Mouse (Mus musculus): ENCODE data around the gene Cntnap2. TPM values are rescaled to one million over a fixed set of nuclear protein-coding genes. Genes with fewer than 3 reads are reported as not detected.

Gene Cntnap2
- polyA plus RNA-seq, 1 experiment from 2014 or later = 24.7 TPM

- Histone ChIP-seq H3K27me3 (ENCODE audit: control insufficient read depth, insufficient read depth, low read length) (peaks cover 6% of the 10 kb centered on the region; the same call in 1 of the 2 replicates), H3K27ac (ENCODE audit: low read depth, low read length) (no peak overlapping the region), H3K4me3 (ENCODE audit: low read depth, low read length) (no peak overlapping the region), H3K4me1 (ENCODE audit: control insufficient read depth, insufficient read depth, low read length) (no peaks in the 10 kb centered on the region), H3K9me3 (ENCODE audit: control insufficient read depth, low read length) (no peaks in the 10 kb centered on the region), H3K36me3 (ENCODE audit: control insufficient read depth, insufficient read depth, low read length) (no peaks in the 10 kb centered on the region), H3K9ac (ENCODE audit: low read length) (no peak overlapping the region), H3K4me2 (no peak overlapping the region)
- no peak for DNase-seq (ENCODE audit: low spot score, missing footprints)
- 40% methylated on average over 1 of the region's 1 CpGs for WGBS
- peak; percentile 35; the same call in 1 of the 2 replicates for ATAC-seq (ENCODE audit: low FRiP score)
Measured at GRCm38 (mm10) chr6:45938775-45939174, 879.6 kb downstream of the Cntnap2 start.

- peaks cover 23% of the 10 kb centered on the region for H3K27me3 ChIP-seq (ENCODE audit: control insufficient read depth, insufficient read depth, low read length)
- WGBS = 13% methylated on average over 3 of the region's 3 CpGs
Measured at GRCm38 (mm10) chr6:45945144-45945985, 886.2 kb downstream of the Cntnap2 start.

DNA sequence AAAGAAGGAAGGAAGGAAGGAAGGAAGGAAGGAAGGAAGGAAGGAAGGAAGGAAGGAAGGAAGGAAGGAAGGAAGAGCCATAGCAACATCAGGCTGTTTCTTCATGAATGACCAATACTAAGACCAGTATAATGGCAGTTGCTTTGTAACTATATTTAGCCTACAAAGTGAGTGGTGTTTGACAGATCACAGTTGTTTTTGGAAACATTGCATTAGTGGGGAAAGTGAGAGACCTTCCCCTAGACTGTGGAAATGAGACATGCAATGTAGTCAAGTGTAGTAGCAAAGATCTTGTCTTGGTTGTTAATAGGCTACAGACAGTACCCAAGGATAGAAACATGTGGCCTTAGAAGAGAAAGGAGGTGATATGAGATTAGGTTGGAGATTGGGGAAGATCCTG lies 895.6 kb downstream of the Cntnap2 start:
- peaks cover under 1% of the 10 kb centered on the region; the same call in 1 of the 2 replicates for H3K27me3 ChIP-seq (ENCODE audit: control insufficient read depth, insufficient read depth, low read length)
- ATAC-seq (ENCODE audit: low FRiP score) = no peak
- no peaks in the 10 kb centered on the region for H3K36me3 ChIP-seq (ENCODE audit: control insufficient read depth, insufficient read depth, low read length)
- H3K9me3 ChIP-seq (ENCODE audit: control insufficient read depth, low read length) = no peaks in the 10 kb centered on the region
- no peak overlapping the region for H3K27ac ChIP-seq (ENCODE audit: low read depth, low read length)
- H3K4me3 ChIP-seq (ENCODE audit: low read depth, low read length) = no peak overlapping the region
- H3K4me1 ChIP-seq (ENCODE audit: control insufficient read depth, insufficient read depth, low read length) = no peaks in the 10 kb centered on the region
- H3K4me2 ChIP-seq = no peak overlapping the region
- DNase-seq (ENCODE audit: low spot score, missing footprints) = no peak
- no peak overlapping the region for H3K9ac ChIP-seq (ENCODE audit: low read length)

More at GRCm38 (mm10) chr6:45945144-45945985, 886.2 kb downstream of the Cntnap2 start:
- ATAC-seq (ENCODE audit: low FRiP score) (peak; percentile 81), DNase-seq (ENCODE audit: low spot score, missing footprints) (no peak)
- H3K9me3 ChIP-seq (ENCODE audit: control insufficient read depth, low read length) = no peaks in the 10 kb centered on the region
- H3K4me1 ChIP-seq (ENCODE audit: control insufficient read depth, insufficient read depth, low read length) = no peaks in the 10 kb centered on the region
- H3K9ac ChIP-seq (ENCODE audit: low read length) = no peak overlapping the region
- H3K27ac ChIP-seq (ENCODE audit: low read depth, low read length) = no peak overlapping the region
- no peak overlapping the region for H3K4me3 ChIP-seq (ENCODE audit: low read depth, low read length)
- H3K4me2 ChIP-seq = no peak overlapping the region
- H3K36me3 ChIP-seq (ENCODE audit: control insufficient read depth, insufficient read depth, low read length) = no peaks in the 10 kb centered on the region

- Histone ChIP-seq H3K4me2 (no peak overlapping the region), H3K4me3 (ENCODE audit: low read depth, low read length) (no peak overlapping the region), H3K27ac (ENCODE audit: low read depth, low read length) (no peak overlapping the region), H3K9ac (ENCODE audit: low read length) (no peak overlapping the region), H3K36me3 (ENCODE audit: control insufficient read depth, insufficient read depth, low read length) (no peaks in the 10 kb centered on the region), H3K27me3 (ENCODE audit: control insufficient read depth, insufficient read depth, low read length) (no peaks in the 10 kb centered on the region), H3K4me1 (ENCODE audit: control insufficient read depth, insufficient read depth, low read length) (no peaks in the 10 kb centered on the region), H3K9me3 (ENCODE audit: control insufficient read depth, low read length) (no peaks in the 10 kb centered on the region)
- DNase-seq (ENCODE audit: low spot score, missing footprints) (no peak), ATAC-seq (ENCODE audit: low FRiP score) (no peak)
- 79% methylated on average over 1 of the region's 1 CpGs for WGBS
Measured at GRCm38 (mm10) chr6:45964494-45964893, 905.3 kb downstream of the Cntnap2 start.

DNA sequence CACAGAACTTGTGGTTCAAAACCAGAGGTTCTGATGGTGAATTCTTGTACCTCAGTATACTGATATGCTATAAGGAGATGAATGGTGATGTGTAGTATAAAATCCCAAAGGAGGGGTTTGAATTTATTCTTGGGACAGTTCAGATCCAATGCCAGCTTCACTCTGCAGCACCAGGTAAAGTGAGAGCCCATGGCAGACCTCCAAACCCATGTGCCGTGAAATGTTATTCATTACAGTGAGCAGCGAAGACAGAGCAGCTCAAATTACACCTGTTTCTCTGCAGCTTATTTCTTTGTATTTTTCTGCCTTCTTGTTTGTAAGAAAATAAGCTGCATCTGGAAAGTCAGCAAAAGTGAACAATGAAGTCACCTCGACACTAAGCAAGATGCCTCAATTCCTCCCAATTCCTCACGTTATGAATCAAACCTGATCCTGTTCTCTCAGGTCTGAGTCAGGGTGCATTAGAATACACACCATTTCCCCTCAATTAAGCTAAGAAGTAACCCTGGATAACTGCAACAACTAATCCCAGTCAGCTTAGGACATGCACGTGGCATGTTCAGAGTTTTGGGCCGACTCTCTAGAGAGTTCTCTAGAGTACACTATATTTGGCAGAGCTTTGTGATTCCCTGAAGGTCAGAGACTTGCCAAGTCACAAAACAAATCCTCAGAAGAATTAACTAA lies 915.5 kb downstream of the Cntnap2 start:
- Histone ChIP-seq H3K4me2 (no peak overlapping the region), H3K9ac (ENCODE audit: low read length) (no peak overlapping the region)
- WGBS = 68% methylated on average over 6 of the region's 6 CpGs

GRCm38 (mm10) chr6:45979171-45979570 lies 920.0 kb downstream of the Cntnap2 start:
- 84% methylated on average over 2 of the region's 2 CpGs for WGBS
- no peaks in the 10 kb centered on the region for H3K36me3 ChIP-seq (ENCODE audit: control insufficient read depth, insufficient read depth, low read length)
- no peak for ATAC-seq (ENCODE audit: low FRiP score)

More for the DNA sequence above, 915.5 kb downstream of the Cntnap2 start:
- Histone ChIP-seq H3K9me3 (ENCODE audit: control insufficient read depth, low read length) (no peaks in the 10 kb centered on the region), H3K27ac (ENCODE audit: low read depth, low read length) (no peak overlapping the region), H3K4me1 (ENCODE audit: control insufficient read depth, insufficient read depth, low read length) (no peaks in the 10 kb centered on the region), H3K27me3 (ENCODE audit: control insufficient read depth, insufficient read depth, low read length) (no peaks in the 10 kb centered on the region), H3K4me3 (ENCODE audit: low read depth, low read length) (no peak overlapping the region), H3K36me3 (ENCODE audit: control insufficient read depth, insufficient read depth, low read length) (no peaks in the 10 kb centered on the region)
- no peak for DNase-seq (ENCODE audit: low spot score, missing footprints)
- ATAC-seq (ENCODE audit: low FRiP score) = no peak

GRCm38 (mm10) chr6:45988051-45988450 lies 928.9 kb downstream of the Cntnap2 start:
- Histone ChIP-seq H3K27ac (ENCODE audit: low read depth, low read length) (no peak overlapping the region), H3K36me3 (ENCODE audit: control insufficient read depth, insufficient read depth, low read length) (no peaks in the 10 kb centered on the region), H3K9ac (ENCODE audit: low read length) (no peak overlapping the region), H3K4me3 (ENCODE audit: low read depth, low read length) (no peak overlapping the region), H3K4me1 (ENCODE audit: control insufficient read depth, insufficient read depth, low read length) (no peaks in the 10 kb centered on the region), H3K9me3 (ENCODE audit: control insufficient read depth, low read length) (no peaks in the 10 kb centered on the region), H3K27me3 (ENCODE audit: control insufficient read depth, insufficient read depth, low read length) (no peaks in the 10 kb centered on the region), H3K4me2 (no peak overlapping the region)
- no peak for DNase-seq (ENCODE audit: low spot score, missing footprints)
- WGBS = 78% methylated on average over 3 of the region's 3 CpGs
- no peak for ATAC-seq (ENCODE audit: low FRiP score)

More at GRCm38 (mm10) chr6:45979171-45979570, 920.0 kb downstream of the Cntnap2 start:
- Histone ChIP-seq H3K4me2 (no peak overlapping the region), H3K27me3 (ENCODE audit: control insufficient read depth, insufficient read depth, low read length) (no peaks in the 10 kb centered on the region), H3K9ac (ENCODE audit: low read length) (no peak overlapping the region), H3K4me1 (ENCODE audit: control insufficient read depth, insufficient read depth, low read length) (no peaks in the 10 kb centered on the region), H3K9me3 (ENCODE audit: control insufficient read depth, low read length) (no peaks in the 10 kb centered on the region), H3K27ac (ENCODE audit: low read depth, low read length) (no peak overlapping the region), H3K4me3 (ENCODE audit: low read depth, low read length) (no peak overlapping the region)
- no peak for DNase-seq (ENCODE audit: low spot score, missing footprints)

GRCm38 (mm10) chr6:45991086-45991485 lies 931.9 kb downstream of the Cntnap2 start:
- H3K4me2 ChIP-seq = no peak overlapping the region
- no peak overlapping the region for H3K27ac ChIP-seq (ENCODE audit: low read depth, low read length)
- H3K9ac ChIP-seq (ENCODE audit: low read length) = no peak overlapping the region
- H3K4me3 ChIP-seq (ENCODE audit: low read depth, low read length) = no peak overlapping the region
- ATAC-seq (ENCODE audit: low FRiP score) (no peak), DNase-seq (ENCODE audit: low spot score, missing footprints) (no peak)
- WGBS = 91% methylated on average over 1 of the region's 1 CpGs
- H3K36me3 ChIP-seq (ENCODE audit: control insufficient read depth, insufficient read depth, low read length) = no peaks in the 10 kb centered on the region
- H3K27me3 ChIP-seq (ENCODE audit: control insufficient read depth, insufficient read depth, low read length) = no peaks in the 10 kb centered on the region
- no peaks in the 10 kb centered on the region for H3K9me3 ChIP-seq (ENCODE audit: control insufficient read depth, low read length)
- no peaks in the 10 kb centered on the region for H3K4me1 ChIP-seq (ENCODE audit: control insufficient read depth, insufficient read depth, low read length)

- Histone ChIP-seq H3K27me3 (ENCODE audit: control insufficient read depth, insufficient read depth, low read length) (no peaks in the 10 kb centered on the region), H3K4me2 (no peak overlapping the region), H3K4me3 (ENCODE audit: low read depth, low read length) (no peak overlapping the region), H3K36me3 (ENCODE audit: control insufficient read depth, insufficient read depth, low read length) (no peaks in the 10 kb centered on the region), H3K9ac (ENCODE audit: low read length) (no peak overlapping the region), H3K9me3 (ENCODE audit: control insufficient read depth, low read length) (no peaks in the 10 kb centered on the region), H3K27ac (ENCODE audit: low read depth, low read length) (no peak overlapping the region), H3K4me1 (ENCODE audit: control insufficient read depth, insufficient read depth, low read length) (no peaks in the 10 kb centered on the region)
- ATAC-seq (ENCODE audit: low FRiP score) (no peak), DNase-seq (ENCODE audit: low spot score, missing footprints) (no peak)
- 83% methylated on average over 2 of the region's 2 CpGs for WGBS
Measured at GRCm38 (mm10) chr6:46022515-46023143, 963.5 kb downstream of the Cntnap2 start.

Data from midbrain, embryonic 11.5 days (tissue).